Mouse (Mus musculus) neural tube, postnatal 0 days (tissue): ENCODE measurements around the gene Fam229b. TPM values are rescaled to one million over a fixed set of nuclear protein-coding genes. Genes with fewer than 3 reads are reported as not detected.

Experiments used
- polyA plus RNA-seq: library from polyadenylated mRNA; unstranded; fragments of >200 nt; fragmentation: Nextera tagmentation; extraction: Ambion mirVana; gene quantifications from 2 replicates; pipeline ENCODE4 v1.2.1, GENCODE M21; 2015

The Fam229b gene
- polyA plus RNA-seq = 41.4 and 46.5 TPM in 2 replicates

GRCm38 (mm10) chr10:39133462-39134310 lies at the start of gene Fam229b, which contains the start of gene Tube1:
Gene Fam229b (minus strand): TSS chr10:39133914.
Gene Tube1 (plus strand): TSS chr10:39133976.

GRCm38 (mm10) chr10:39163694-39164093 lies 30.0 kb upstream of the Fam229b start, which contains the start of gene Ccn6:
Gene Ccn6 (minus strand): TSS chr10:39163794.

Other genes starting within 250 kb of the Fam229b start
- gene Lama4, start 168.4 kb downstream of the Fam229b start, polyA plus RNA-seq = 20.6 TPM in 2 replicates
- 3.8 and 4.1 TPM in 2 replicates for gene Tube1, start 62 bp upstream of the Fam229b start, polyA plus RNA-seq
- gene Ccn6, start 29.9 kb upstream of the Fam229b start, polyA plus RNA-seq = 0.32 and 0.43 TPM in 2 replicates
- 107 and 138 TPM in 2 replicates for gene Fyn, start 234.9 kb upstream of the Fam229b start, polyA plus RNA-seq